Mouse (Mus musculus): ENCODE data around the gene Rrp7a. TPM values are rescaled to one million over a fixed set of nuclear protein-coding genes. Genes with fewer than 3 reads are reported as not detected.

The Rrp7a gene
- 171 and 228 TPM in 2 replicates for total RNA-seq (2014; rRNA removed)
- 92.7 and 95.2 TPM in 2 replicates for polyA plus RNA-seq (2015; fragmentation: Nextera tagmentation; extraction: Ambion mirVana)

DNA sequence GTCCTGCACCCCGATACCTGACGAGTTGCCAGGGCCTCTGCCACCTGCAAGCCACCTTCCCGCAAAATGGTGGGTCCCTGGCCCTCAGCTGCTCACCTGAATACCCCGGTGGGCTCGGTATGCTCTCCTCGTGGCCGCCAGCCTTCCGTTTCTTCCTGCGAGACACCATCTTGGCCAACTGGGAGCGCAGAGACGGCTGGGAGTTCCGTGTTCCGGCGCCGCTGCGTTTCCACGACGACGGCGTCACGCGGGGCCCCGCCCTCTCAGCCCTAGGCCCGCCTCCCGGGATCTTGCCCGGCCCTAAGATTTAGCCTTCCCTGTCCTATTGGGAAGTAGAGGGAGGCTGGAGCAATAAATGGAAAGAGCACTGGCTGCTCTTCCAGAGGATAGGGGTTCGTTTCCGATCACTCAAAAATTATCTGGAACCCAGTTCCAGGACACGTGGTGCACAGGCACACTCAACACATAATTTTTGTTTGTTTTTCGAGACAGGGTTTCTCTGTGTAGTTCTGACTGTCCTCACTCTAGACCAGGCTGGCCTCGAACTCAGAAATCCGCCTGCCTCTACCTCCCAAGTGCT lies at the start of gene Rrp7a:
Gene Rrp7a (minus strand): TSS at position 236 of the 580 bp plus-strand sequence.
- TF ChIP-seq CTCF (IDR thresholded peaks at IDR 0.05) = no peak
- Histone ChIP-seq H3K4me3 (ENCODE audit: low read depth, low read length) (peak within 1 kb of the TSS; percentile 85), H3K9me3 (ENCODE audit: low read length) (no peaks in the 10 kb centered on the region), H3K27me3 (ENCODE audit: insufficient read depth, low read length) (no peaks in the 10 kb centered on the region), H3K9ac (replicated peaks; ENCODE audit: low read length, poor library complexity, severe bottlenecking) (peak within 1 kb of the TSS; percentile 77), H3K36me3 (ENCODE audit: insufficient read depth, low read length) (peaks cover 33% of the 10 kb centered on the region), H3K4me2 (ENCODE audit: low read depth, low read length, poor library complexity, severe bottlenecking) (peak within 1 kb of the TSS; percentile 66), H3K4me1 (ENCODE audit: insufficient read depth, low read length) (no peaks in the 10 kb centered on the region; the same call in 1 of the 2 replicates), H3K27ac (ENCODE audit: low read depth, low read length) (peak within 1 kb of the TSS; percentile 87)
- peak; percentile 91 for DNase-seq (ENCODE audit: low spot score)
- WGBS = 9% methylated on average over 32 of the region's 32 CpGs
- ATAC-seq (ENCODE audit: low FRiP score) = peak; percentile 88

GRCm38 (mm10) chr15:83171712-83172481 lies 49.3 kb upstream of the Rrp7a start:
- no peaks in the 10 kb centered on the region for H3K36me3 ChIP-seq (ENCODE audit: insufficient read depth, low read length)
- DNase-seq (ENCODE audit: low spot score) = peak; percentile 99
- 1% methylated on average over 60 of the region's 67 CpGs for WGBS
- H3K9me3 ChIP-seq (ENCODE audit: low read length) = no peaks in the 10 kb centered on the region
- peak overlapping the region; percentile 70 for H3K4me3 ChIP-seq (ENCODE audit: low read depth, low read length)
- 0 out of 2 replicates have a peak, but pooled peaks cover 14% of the 10 kb centered on the region for H3K4me1 ChIP-seq (ENCODE audit: insufficient read depth, low read length)
- TF ChIP-seq CTCF (IDR thresholded peaks at IDR 0.05) = peak; percentile 69
- peak overlapping the region; percentile 65 for H3K4me2 ChIP-seq (ENCODE audit: low read depth, low read length, poor library complexity, severe bottlenecking)
- H3K27me3 ChIP-seq (ENCODE audit: insufficient read depth, low read length) = no peaks in the 10 kb centered on the region
- H3K9ac ChIP-seq (replicated peaks; ENCODE audit: low read length, poor library complexity, severe bottlenecking) = peak overlapping the region; percentile 91
- peak overlapping the region; percentile 92 for H3K27ac ChIP-seq (ENCODE audit: low read depth, low read length)
- peak; percentile 97 for ATAC-seq (ENCODE audit: low FRiP score)

DNA sequence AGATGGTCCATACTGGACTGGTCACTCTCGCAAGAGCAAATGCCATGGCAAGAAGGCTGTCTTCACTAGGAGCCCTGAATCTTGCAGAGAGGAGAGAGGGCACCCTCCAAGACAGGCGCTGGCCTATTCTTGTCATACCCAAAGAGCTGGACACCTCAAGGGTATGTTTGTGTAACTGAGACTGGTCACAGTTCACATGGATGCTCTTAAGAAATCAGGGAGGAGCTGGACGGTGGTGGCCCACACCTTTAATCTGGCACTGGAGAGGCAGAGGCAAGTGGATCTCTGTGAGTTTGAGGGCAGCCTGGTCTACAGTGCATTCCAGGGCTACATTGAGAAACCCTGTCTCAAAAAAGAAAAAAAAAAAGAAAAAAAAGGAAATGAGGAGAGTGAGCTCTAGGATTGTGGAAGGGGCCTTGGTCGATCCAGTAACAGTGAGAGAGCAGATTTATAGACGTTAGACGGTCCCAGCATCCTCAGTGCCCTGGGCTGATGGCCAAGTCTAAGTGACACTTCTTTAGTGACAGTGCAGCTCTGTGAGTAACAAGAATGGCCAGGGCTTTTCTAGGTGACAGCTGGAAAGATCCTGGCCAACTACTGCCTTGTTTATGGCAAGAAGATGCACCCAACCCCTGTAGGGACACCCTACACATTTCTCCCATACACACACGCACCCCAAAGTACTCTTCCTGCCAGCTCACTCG lies 48.5 kb upstream of the Rrp7a start:
- ATAC-seq (ENCODE audit: low FRiP score) = no peak
- no peaks in the 10 kb centered on the region for H3K9me3 ChIP-seq (ENCODE audit: low read length)
- peak overlapping the region; percentile 91; the same call in 1 of the 2 replicates for H3K9ac ChIP-seq (replicated peaks; ENCODE audit: low read length, poor library complexity, severe bottlenecking)
- H3K27ac ChIP-seq (ENCODE audit: low read depth, low read length) = no peak overlapping the region; the same call in 1 of the 2 replicates
- H3K4me1 ChIP-seq (ENCODE audit: insufficient read depth, low read length) = 0 out of 2 replicates have a peak, but pooled peaks cover 14% of the 10 kb centered on the region
- peak; percentile 24 for DNase-seq (ENCODE audit: low spot score)
- H3K36me3 ChIP-seq (ENCODE audit: insufficient read depth, low read length) = no peaks in the 10 kb centered on the region
- peak overlapping the region; percentile 70 for H3K4me3 ChIP-seq (ENCODE audit: low read depth, low read length)
- no peaks in the 10 kb centered on the region for H3K27me3 ChIP-seq (ENCODE audit: insufficient read depth, low read length)
- H3K4me2 ChIP-seq (ENCODE audit: low read depth, low read length, poor library complexity, severe bottlenecking) = peak overlapping the region; percentile 65
- TF ChIP-seq CTCF (IDR thresholded peaks at IDR 0.05) = no peak
- 53% methylated on average over 8 of the region's 8 CpGs for WGBS

- ATAC-seq (ENCODE audit: low FRiP score) (no peak), DNase-seq (ENCODE audit: low spot score) (no peak)
- Histone ChIP-seq H3K4me2 (ENCODE audit: low read depth, low read length, poor library complexity, severe bottlenecking) (no peak overlapping the region), H3K27ac (ENCODE audit: low read depth, low read length) (no peak overlapping the region), H3K27me3 (ENCODE audit: insufficient read depth, low read length) (no peaks in the 10 kb centered on the region), H3K4me1 (ENCODE audit: insufficient read depth, low read length) (0 out of 2 replicates have a peak, but pooled peaks cover 14% of the 10 kb centered on the region), H3K9ac (replicated peaks; ENCODE audit: low read length, poor library complexity, severe bottlenecking) (0 out of 2 replicates have a peak overlapping the region, but pooled peaks have one; percentile 8), H3K4me3 (ENCODE audit: low read depth, low read length) (no peak overlapping the region), H3K9me3 (ENCODE audit: low read length) (no peaks in the 10 kb centered on the region), H3K36me3 (ENCODE audit: insufficient read depth, low read length) (no peaks in the 10 kb centered on the region)
- WGBS = 88% methylated on average over 8 of the region's 8 CpGs
- no peak for TF ChIP-seq CTCF (IDR thresholded peaks at IDR 0.05)
Observed at GRCm38 (mm10) chr15:83169772-83170722, 47.4 kb upstream of the Rrp7a start.
